Mouse (Mus musculus): ENCODE results near the gene Ube2ql1.

Ube2ql1 gene

DNA sequence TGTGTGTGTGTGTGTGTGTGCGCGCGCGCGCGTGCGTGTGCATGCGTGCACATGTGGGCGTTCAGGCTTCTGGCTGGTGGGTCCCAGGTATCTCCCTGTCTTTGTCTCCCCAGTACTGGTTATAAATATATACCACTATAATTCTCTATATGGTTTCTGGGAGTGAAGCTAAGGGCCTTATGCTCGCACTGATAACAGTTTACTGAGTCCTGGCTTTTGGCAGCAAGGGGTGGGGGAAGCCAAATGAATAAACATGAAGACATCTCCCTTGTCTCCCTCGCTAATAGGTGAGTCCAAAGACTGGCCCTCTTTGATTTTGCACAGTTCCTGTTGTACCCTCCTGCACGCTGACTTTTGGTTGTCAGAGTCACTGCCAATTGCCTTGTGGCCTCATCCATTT lies 32.2 kb downstream of the Ube2ql1 start:
- DNase-seq, result no peak

DNA sequence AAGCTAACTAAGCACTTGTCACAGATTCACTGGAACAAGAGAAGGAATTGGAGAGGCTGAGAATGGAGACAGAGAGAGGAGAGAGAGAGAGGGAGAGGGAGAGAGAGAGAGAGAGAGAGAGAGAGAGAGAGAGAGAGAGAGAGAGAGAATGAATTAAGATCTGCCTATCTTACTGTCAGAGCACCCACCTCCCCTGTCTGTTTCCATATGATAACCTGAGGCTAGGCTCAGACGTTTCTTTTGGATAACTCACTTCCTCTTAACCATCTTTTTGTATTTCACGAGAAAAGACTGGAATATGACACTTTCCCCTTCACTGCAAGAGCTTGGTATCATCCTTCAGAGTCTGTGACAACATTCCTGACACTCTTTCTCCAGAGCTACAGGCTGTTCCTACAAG lies 32.8 kb downstream of the Ube2ql1 start:
- no peak for DNase-seq

DNA sequence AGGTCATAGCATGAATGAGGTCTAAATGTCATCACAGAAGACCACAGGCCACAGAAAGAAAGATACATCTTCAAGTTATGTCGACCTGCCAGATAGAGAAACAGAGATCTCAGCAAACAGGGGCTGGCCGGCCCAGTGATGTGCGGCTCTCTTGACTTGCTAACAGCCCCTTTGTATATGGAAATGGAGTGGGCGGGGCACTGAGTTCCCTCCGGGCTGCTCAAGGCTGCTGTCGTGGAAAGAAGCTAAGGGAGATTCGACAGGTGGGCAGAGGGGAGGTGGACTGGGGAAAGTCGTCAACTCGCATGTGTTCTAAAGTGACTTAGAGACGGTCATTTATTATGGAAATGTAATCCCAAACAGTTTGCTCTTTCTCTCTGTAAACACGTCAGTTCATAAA lies 36.2 kb downstream of the Ube2ql1 start:
- DNase-seq, result no peak

- no peak for DNase-seq
These were observed 38.3 kb downstream of the Ube2ql1 start for GRCm38 (mm10) chr13:69701397-69701796.

GRCm38 (mm10) chr13:69700827-69701226 lies 38.9 kb downstream of the Ube2ql1 start:
- no peak for DNase-seq

- peak; percentile 44 for DNase-seq
These were observed 43.2 kb downstream of the Ube2ql1 start for GRCm38 (mm10) chr13:69696333-69696991.

DNA sequence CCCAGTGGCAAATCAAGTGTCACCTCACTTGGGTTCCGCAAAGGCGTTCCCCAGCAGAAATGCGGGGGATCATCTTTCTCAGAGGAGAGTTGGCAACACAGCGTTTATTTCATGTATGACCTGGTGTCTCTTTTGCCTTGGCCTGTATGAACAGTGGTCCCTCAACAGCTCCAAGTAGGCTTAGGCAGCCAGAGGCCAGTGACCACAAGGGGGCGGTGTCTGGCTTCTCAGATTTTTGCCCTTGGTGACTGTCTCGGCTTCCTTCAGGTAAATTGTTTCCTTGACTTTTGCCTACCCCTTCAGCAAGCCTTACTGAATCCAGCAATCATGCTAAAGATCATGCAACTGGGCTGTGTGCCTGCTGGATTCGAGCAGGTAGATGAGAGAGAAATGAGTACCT lies 48.6 kb downstream of the Ube2ql1 start:
- peak; percentile 30 for DNase-seq

DNA sequence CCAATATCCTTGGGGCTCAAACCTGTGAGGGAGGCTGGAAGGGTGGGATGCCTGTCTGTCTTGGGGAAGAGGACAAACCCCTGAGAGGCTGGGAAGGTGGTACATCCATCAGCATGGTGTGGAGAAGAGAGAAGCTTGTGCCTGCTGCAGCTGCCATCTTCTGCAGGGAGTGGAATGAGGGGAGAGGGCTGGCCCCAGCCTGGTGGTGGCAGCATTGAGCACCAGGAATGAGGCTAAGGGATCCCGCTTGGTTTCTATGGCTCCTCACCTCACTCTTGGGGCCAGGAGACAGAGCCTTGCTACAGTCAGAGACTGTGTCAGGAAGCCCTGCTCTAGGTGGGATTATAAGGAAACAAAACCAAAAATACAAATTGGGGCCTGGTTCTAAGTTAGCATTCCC lies 52.7 kb downstream of the Ube2ql1 start:
- no peak for DNase-seq

- no peak for DNase-seq
These were observed 54.3 kb downstream of the Ube2ql1 start for GRCm38 (mm10) chr13:69685406-69685818.

DNA sequence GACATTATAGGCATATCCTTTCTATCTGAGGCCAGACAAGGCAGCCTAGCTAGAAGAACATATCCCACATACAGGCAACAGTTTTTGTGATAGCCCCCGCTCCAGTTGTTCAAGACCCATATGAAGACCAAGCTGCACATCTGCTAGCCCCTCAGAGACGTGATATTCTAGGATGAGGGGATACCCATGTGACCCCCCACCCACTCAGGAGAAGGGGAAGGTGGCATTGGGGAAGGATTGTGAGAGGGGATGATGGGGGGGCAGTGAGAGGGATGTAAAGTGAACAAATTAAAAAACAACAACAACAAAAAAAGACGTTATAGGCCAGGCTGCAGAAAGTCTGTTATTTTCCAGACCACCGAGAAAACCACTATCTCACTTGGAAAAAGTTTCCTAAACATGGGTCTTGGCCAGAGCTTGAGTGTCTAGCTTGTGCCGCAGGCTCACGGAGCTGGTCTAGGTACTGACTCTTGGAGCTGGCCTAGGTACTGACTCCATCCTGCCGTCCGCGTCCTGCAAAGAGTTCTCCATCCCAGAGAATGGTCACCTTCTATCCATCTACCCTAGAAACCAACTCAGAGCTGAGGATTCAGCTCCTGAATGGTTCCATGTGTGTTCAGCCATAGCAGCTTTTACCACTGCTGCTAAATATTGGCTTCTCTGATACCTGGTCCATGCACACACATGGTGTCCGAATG lies 65.6 kb downstream of the Ube2ql1 start:
- no peak for DNase-seq

DNA sequence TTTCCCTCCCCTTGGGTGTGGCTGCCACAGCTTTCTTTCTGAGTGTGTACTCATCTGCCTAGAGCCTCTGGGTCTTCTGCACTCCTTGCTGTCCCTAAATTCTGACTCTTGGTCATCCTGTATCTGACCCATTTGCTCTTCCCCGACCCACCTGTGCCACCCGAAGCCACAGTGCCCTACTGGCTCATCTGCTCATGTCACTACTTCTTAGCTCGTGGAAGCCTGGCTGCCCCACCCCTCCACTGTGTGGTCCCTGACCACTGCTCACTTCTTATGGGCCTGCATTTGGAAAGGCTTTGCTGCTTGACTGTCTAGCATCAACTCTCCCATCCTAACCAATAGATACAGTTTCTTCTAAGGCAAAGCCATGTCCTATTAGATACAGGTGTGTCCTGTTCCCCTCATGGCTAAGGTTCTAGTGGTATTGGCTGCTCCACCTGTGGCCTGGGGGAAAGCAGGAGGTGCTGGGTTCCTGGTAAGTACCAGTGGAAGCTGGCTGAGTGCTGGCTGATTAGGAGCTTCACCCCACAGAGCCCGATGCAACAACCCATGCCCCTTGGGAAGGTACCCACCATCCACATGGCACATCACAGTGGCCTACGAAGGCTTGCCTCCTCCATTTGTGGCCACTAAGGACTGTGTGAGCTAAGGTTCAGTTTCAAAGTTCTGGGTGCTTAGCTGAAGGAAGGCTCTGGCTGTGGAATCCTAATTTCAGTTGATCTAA lies 66.3 kb downstream of the Ube2ql1 start:
- DNase-seq, result no peak

GRCm38 (mm10) chr13:69672565-69672964 lies 67.1 kb downstream of the Ube2ql1 start:
- DNase-seq, result no peak

DNA sequence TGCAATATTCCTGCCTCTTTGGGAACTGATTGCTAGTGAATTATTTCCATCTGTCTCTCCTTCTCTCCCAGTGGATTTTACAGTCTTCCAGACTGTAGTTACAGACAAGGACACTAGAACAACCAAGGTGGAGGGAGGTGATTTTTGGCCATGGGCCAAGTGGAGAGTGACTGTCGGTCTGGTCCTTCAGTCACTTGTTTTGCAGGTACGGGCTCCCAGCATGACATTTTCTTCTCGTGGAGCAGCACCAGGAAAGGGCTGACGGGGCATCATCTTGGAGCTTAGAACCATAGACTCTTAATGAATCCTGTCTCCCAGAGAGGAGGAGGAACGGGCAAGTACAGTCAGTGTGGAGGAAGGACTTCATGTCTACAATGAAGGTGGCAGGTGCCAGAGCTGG lies 67.6 kb downstream of the Ube2ql1 start:
- no peak for DNase-seq

DNA sequence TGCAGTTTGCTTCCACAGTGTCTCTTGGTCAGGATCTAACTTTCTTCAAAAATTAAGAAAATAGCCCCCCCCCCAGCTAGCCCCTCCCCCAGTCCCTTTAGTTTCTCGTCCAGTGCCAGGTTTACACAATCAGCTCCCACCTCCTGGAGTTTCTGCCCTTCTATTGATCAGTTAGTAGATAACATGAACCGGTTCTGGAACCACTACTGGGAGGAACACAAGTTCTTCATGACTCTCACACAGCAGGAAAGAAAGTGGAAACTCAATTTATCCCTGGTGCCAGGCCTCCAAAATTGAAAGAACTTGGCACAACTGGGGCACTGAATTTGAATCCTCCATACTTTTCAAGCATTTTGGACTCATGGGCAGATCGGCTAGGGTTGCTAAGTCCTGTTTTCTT lies 85.2 kb downstream of the Ube2ql1 start:
- DNase-seq, result no peak

All from thymus, postnatal 14 days (tissue).